Mouse (Mus musculus): ENCODE measurements around the gene Git2. TPM values are rescaled to one million over a fixed set of nuclear protein-coding genes. Genes with fewer than 3 reads are reported as not detected.

Gene Git2
- total and polyA plus RNA-seq, 3 experiments = 24.0 to 71.7 (median 64.9) TPM

- no peak for TF ChIP-seq MYB (IDR thresholded peaks at IDR 0.05; ENCODE audit: low read depth, low read length)
- TF ChIP-seq NRF1 (IDR thresholded peaks at IDR 0.05; ENCODE audit: insufficient read depth, low read depth, low read length, poor library complexity, severe bottlenecking) = no peak
- peak; percentile 74 for TF ChIP-seq NELFE (IDR thresholded peaks at IDR 0.05; ENCODE audit: low read depth, low read length)
- no peak for TF ChIP-seq GABPA (IDR thresholded peaks at IDR 0.05; ENCODE audit: low read depth, low read length)
- no peak for TF ChIP-seq EP300 (IDR thresholded peaks at IDR 0.05; ENCODE audit: low read depth in 1 of 2, low read length in 2 of 2)
- 0 out of 2 replicates have a peak, but pooled peaks have one; percentile 9 for TF ChIP-seq SIN3A (IDR thresholded peaks at IDR 0.05; ENCODE audit: low read length)
- TF ChIP-seq CHD2 (IDR thresholded peaks at IDR 0.05; ENCODE audit: low read length) = no peak
- TF ChIP-seq JUND (IDR thresholded peaks at IDR 0.05; ENCODE audit: low read depth, low read length) = no peak
- TF ChIP-seq MYC (IDR thresholded peaks at IDR 0.05; ENCODE audit: low read depth, low read length) = peak; percentile 79
- TF ChIP-seq POLR2AphosphoS5 (IDR thresholded peaks at IDR 0.05; ENCODE audit: borderline replicate concordance, low read depth, low read length) = no peak
- peak; percentile 62 to 80; a peak in 3 of 4 replicates for TF ChIP-seq POLR2A (IDR thresholded peaks at IDR 0.05; ENCODE audit: control insufficient read depth in 1 of 2, insufficient read depth in 1 of 2, low read depth in 1 of 2, low read length in 2 of 2, poor library complexity in 1 of 2)
- no peak for TF ChIP-seq MAFK (IDR thresholded peaks at IDR 0.05; ENCODE audit: borderline replicate concordance, low read depth, low read length)
- peak; percentile 86 for TF ChIP-seq ELF1 (IDR thresholded peaks at IDR 0.05; ENCODE audit: low read depth, low read length)
- no peak for TF ChIP-seq POLR2AphosphoS2 (IDR thresholded peaks at IDR 0.05; ENCODE audit: low read length)
- no peak for TF ChIP-seq KAT2A (conservative IDR thresholded peaks at IDR 0.05; ENCODE audit: low read depth, low read length)
- no peak for TF ChIP-seq GATA1 (IDR thresholded peaks at IDR 0.05; ENCODE audit: low read depth, low read length)
- no peak for TF ChIP-seq ETS1 (IDR thresholded peaks at IDR 0.05; ENCODE audit: low read depth, low read length)
- no peak for TF ChIP-seq RCOR1 (IDR thresholded peaks at IDR 0.05; ENCODE audit: low read depth, low read length)
- TF ChIP-seq CHD1 (IDR thresholded peaks at IDR 0.05; ENCODE audit: low read depth, low read length) = no peak
- TF ChIP-seq MAZ (IDR thresholded peaks at IDR 0.05; ENCODE audit: low read depth, low read length) = no peak
- TF ChIP-seq ZNF384 (IDR thresholded peaks at IDR 0.05; ENCODE audit: low read depth, low read length) = no peak
- no peak for TF ChIP-seq RAD21 (IDR thresholded peaks at IDR 0.05; ENCODE audit: low read depth, low read length)
- no peak for TF ChIP-seq USF1 (IDR thresholded peaks at IDR 0.05; ENCODE audit: low read depth, low read length)
- no peak for TF ChIP-seq ZMIZ1 (IDR thresholded peaks at IDR 0.05; ENCODE audit: low read depth, low read length)
- no peak for TF ChIP-seq TCF12 (IDR thresholded peaks at IDR 0.05; ENCODE audit: low read depth, low read length)
- TF ChIP-seq TBP (IDR thresholded peaks at IDR 0.05; ENCODE audit: low read depth, low read length) = 0 out of 2 replicates have a peak, but pooled peaks have one; percentile 15
- TF ChIP-seq HCFC1 (IDR thresholded peaks at IDR 0.05; ENCODE audit: low read depth, low read length) = peak; percentile 64
- TF ChIP-seq BHLHE40 (IDR thresholded peaks at IDR 0.05; ENCODE audit: borderline replicate concordance, low read depth, low read length) = no peak
- TF ChIP-seq USF2 (IDR thresholded peaks at IDR 0.05; ENCODE audit: borderline replicate concordance in 1 of 2, insufficient read depth in 1 of 2, low read depth in 1 of 2, low read length in 2 of 2) = no peak
- no peak for TF ChIP-seq SMC3 (IDR thresholded peaks at IDR 0.05; ENCODE audit: low read depth, low read length)
- TF ChIP-seq CTCF (IDR thresholded peaks at IDR 0.05 in 2 of 3, conservative IDR thresholded peaks at IDR 0.05 in 1 of 3; ENCODE audit: control insufficient read depth in 1 of 3, insufficient read depth in 1 of 3, low read depth in 2 of 3, low read length in 3 of 3, poor library complexity in 1 of 3, severe bottlenecking in 1 of 3) = no peak
- TF ChIP-seq TAL1 (IDR thresholded peaks at IDR 0.05; ENCODE audit: low read length) = no peak
- H3K4me1 ChIP-seq (ENCODE audit: control insufficient read depth in 1 of 2, insufficient read depth in 2 of 2, low read length in 2 of 2) = peaks cover 0 to 5% of the 10 kb centered on the region in 2 experiments; a peak in 1 of 4 replicates
Observed at GRCm38 (mm10) chr5:114813525-114814181, 38.3 kb upstream of the Git2 start.

More at GRCm38 (mm10) chr5:114813525-114814181, 38.3 kb upstream of the Git2 start:
- Histone ChIP-seq H3K9ac (ENCODE audit: control insufficient read depth, low read depth, low read length, poor library complexity, severe bottlenecking) (peak overlapping the region; percentile 71), H3K4me3 (ENCODE audit: control insufficient read depth in 1 of 2, insufficient read depth in 1 of 2, low read depth in 2 of 2, low read length in 2 of 2) (peak overlapping the region; percentile 70 to 82), H3K27ac (ENCODE audit: control insufficient read depth, low read depth, low read length) (peak overlapping the region; percentile 59), H3K9me3 (replicated peaks; ENCODE audit: insufficient read depth, low read length) (no peaks in the 10 kb centered on the region), H3K27me3 (ENCODE audit: control insufficient read depth in 1 of 2, insufficient read depth in 2 of 2, low read length in 2 of 2) (no peaks in the 10 kb centered on the region), H3K36me3 (ENCODE audit: control insufficient read depth in 1 of 2, insufficient read depth in 2 of 2, low read length in 2 of 2) (no peaks in the 10 kb centered on the region; a peak in 1 of 4 replicates), H3K79me2 (ENCODE audit: control insufficient read depth, insufficient read depth, low read length, poor library complexity) (peaks cover 13% of the 10 kb centered on the region)
- DNase-seq (ENCODE audit: low read depth, low spot score) = peak; percentile 87
